Mouse (Mus musculus): ENCODE measurements around the gene Tmem189. TPM values are rescaled to one million over a fixed set of nuclear protein-coding genes. Genes with fewer than 3 reads are reported as not detected.
A peak's percentile ranks its signal among the peaks of the same experiment; 100 is the strongest.

Gene Tmem189
- polyA plus RNA-seq, 1 experiment from 2014 or later: 53.8 TPM

- H3K9me3 ChIP-seq: no peaks in the 10 kb centered on the region
- no peak for DNase-seq (ENCODE audit: low spot score)
- 74% methylated on average over 12 of the region's 12 CpGs for WGBS
- peaks cover 57% of the 10 kb centered on the region for H3K4me1 ChIP-seq
- H3K4me3 ChIP-seq: peak overlapping the region; percentile 95
- no peaks in the 10 kb centered on the region for H3K27me3 ChIP-seq (ENCODE audit: insufficient read depth, poor library complexity, severe bottlenecking)
- H3K36me3 ChIP-seq: peaks cover 11% of the 10 kb centered on the region
- peak overlapping the region; percentile 100 for H3K27ac ChIP-seq
Observed at GRCm38 (mm10) chr2:167632731-167633536, 56.7 kb downstream of the Tmem189 start.

GRCm38 (mm10) chr2:167631591-167632448, 57.8 kb downstream of the Tmem189 start, which contains the start of gene Ube2v1:
Gene Ube2v1 (minus strand): TSS chr2:167632095.
- peaks cover 68% of the 10 kb centered on the region for H3K4me1 ChIP-seq
- H3K36me3 ChIP-seq: peaks cover 20% of the 10 kb centered on the region
- no peaks in the 10 kb centered on the region for H3K9me3 ChIP-seq
- WGBS: under 1% methylated on average over 85 of the region's 87 CpGs
- DNase-seq (ENCODE audit: low spot score): peak; percentile 98
- H3K4me3 ChIP-seq: peak within 1 kb of the TSS; percentile 95
- no peaks in the 10 kb centered on the region for H3K27me3 ChIP-seq (ENCODE audit: insufficient read depth, poor library complexity, severe bottlenecking)
- H3K27ac ChIP-seq: peak within 1 kb of the TSS; percentile 100

- Histone ChIP-seq H3K4me3 (peak overlapping the region; percentile 95), H3K36me3 (peaks cover 22% of the 10 kb centered on the region), H3K27me3 (ENCODE audit: insufficient read depth, poor library complexity, severe bottlenecking) (no peaks in the 10 kb centered on the region), H3K4me1 (peaks cover 70% of the 10 kb centered on the region), H3K27ac (peak overlapping the region; percentile 100), H3K9me3 (no peaks in the 10 kb centered on the region)
- under 1% methylated on average over 31 of the region's 31 CpGs for WGBS
- DNase-seq (ENCODE audit: low spot score): no peak
Observed at GRCm38 (mm10) chr2:167631181-167631590, 58.4 kb downstream of the Tmem189 start.

- Histone ChIP-seq H3K9me3 (no peaks in the 10 kb centered on the region), H3K27me3 (ENCODE audit: insufficient read depth, poor library complexity, severe bottlenecking) (no peaks in the 10 kb centered on the region), H3K36me3 (peaks cover 23% of the 10 kb centered on the region), H3K27ac (peak overlapping the region; percentile 100), H3K4me3 (peak overlapping the region; percentile 95), H3K4me1 (peaks cover 76% of the 10 kb centered on the region)
- no peak for DNase-seq (ENCODE audit: low spot score)
- 62% methylated on average over 5 of the region's 5 CpGs for WGBS
Observed at GRCm38 (mm10) chr2:167630421-167630820, 59.2 kb downstream of the Tmem189 start.

- no peaks in the 10 kb centered on the region for H3K9me3 ChIP-seq
- no peak for DNase-seq (ENCODE audit: low spot score)
- H3K4me3 ChIP-seq: peak overlapping the region; percentile 95
- H3K27ac ChIP-seq: peak overlapping the region; percentile 100
- H3K36me3 ChIP-seq: peaks cover 24% of the 10 kb centered on the region
- no peaks in the 10 kb centered on the region for H3K27me3 ChIP-seq (ENCODE audit: insufficient read depth, poor library complexity, severe bottlenecking)
- H3K4me1 ChIP-seq: peaks cover 77% of the 10 kb centered on the region
- WGBS: 64% methylated on average over 11 of the region's 11 CpGs
Observed at GRCm38 (mm10) chr2:167629665-167630209, 59.9 kb downstream of the Tmem189 start.

- Histone ChIP-seq H3K36me3 (peaks cover 24% of the 10 kb centered on the region), H3K4me1 (peaks cover 74% of the 10 kb centered on the region), H3K4me3 (0 out of 2 replicates have a peak overlapping the region, but pooled peaks have one; percentile 13), H3K27ac (peak overlapping the region; percentile 100), H3K9me3 (no peaks in the 10 kb centered on the region), H3K27me3 (ENCODE audit: insufficient read depth, poor library complexity, severe bottlenecking) (no peaks in the 10 kb centered on the region)
- WGBS: 53% methylated on average over 4 of the region's 4 CpGs
- DNase-seq (ENCODE audit: low spot score): peak; percentile 93
Observed at GRCm38 (mm10) chr2:167628872-167629271, 60.8 kb downstream of the Tmem189 start.

GRCm38 (mm10) chr2:167627019-167627418, 62.6 kb downstream of the Tmem189 start:
- Histone ChIP-seq H3K9me3 (no peaks in the 10 kb centered on the region), H3K4me1 (peaks cover 71% of the 10 kb centered on the region), H3K27me3 (ENCODE audit: insufficient read depth, poor library complexity, severe bottlenecking) (no peaks in the 10 kb centered on the region), H3K4me3 (no peak overlapping the region), H3K27ac (peak overlapping the region; percentile 100), H3K36me3 (peaks cover 24% of the 10 kb centered on the region)
- WGBS: 89% methylated on average over 7 of the region's 7 CpGs
- no peak for DNase-seq (ENCODE audit: low spot score)

- no peak overlapping the region for H3K4me3 ChIP-seq
- no peaks in the 10 kb centered on the region for H3K9me3 ChIP-seq
- 55% methylated on average over 2 of the region's 2 CpGs for WGBS
- no peaks in the 10 kb centered on the region for H3K27me3 ChIP-seq (ENCODE audit: insufficient read depth, poor library complexity, severe bottlenecking)
- peaks cover 31% of the 10 kb centered on the region for H3K36me3 ChIP-seq
- no peak overlapping the region for H3K27ac ChIP-seq
- peaks cover 75% of the 10 kb centered on the region for H3K4me1 ChIP-seq
- DNase-seq (ENCODE audit: low spot score): no peak
Observed at GRCm38 (mm10) chr2:167625670-167626069, 64.0 kb downstream of the Tmem189 start.

GRCm38 (mm10) chr2:167624368-167625075, 65.1 kb downstream of the Tmem189 start:
- H3K27me3 ChIP-seq (ENCODE audit: insufficient read depth, poor library complexity, severe bottlenecking): no peaks in the 10 kb centered on the region
- peaks cover 66% of the 10 kb centered on the region for H3K4me1 ChIP-seq
- no peak overlapping the region for H3K27ac ChIP-seq
- 87% methylated on average over 6 of the region's 6 CpGs for WGBS
- H3K4me3 ChIP-seq: no peak overlapping the region
- no peaks in the 10 kb centered on the region for H3K9me3 ChIP-seq
- no peak for DNase-seq (ENCODE audit: low spot score)
- peaks cover 37% of the 10 kb centered on the region for H3K36me3 ChIP-seq

- Histone ChIP-seq H3K4me1 (peaks cover 65% of the 10 kb centered on the region), H3K4me3 (no peak overlapping the region), H3K27me3 (ENCODE audit: insufficient read depth, poor library complexity, severe bottlenecking) (no peaks in the 10 kb centered on the region), H3K27ac (no peak overlapping the region), H3K9me3 (no peaks in the 10 kb centered on the region), H3K36me3 (peaks cover 34% of the 10 kb centered on the region)
- DNase-seq (ENCODE audit: low spot score): no peak
- WGBS: 60% methylated on average over 5 of the region's 5 CpGs
Observed at GRCm38 (mm10) chr2:167622965-167623364, 66.7 kb downstream of the Tmem189 start.

GRCm38 (mm10) chr2:167622352-167622751, 67.3 kb downstream of the Tmem189 start:
- H3K27me3 ChIP-seq (ENCODE audit: insufficient read depth, poor library complexity, severe bottlenecking): no peaks in the 10 kb centered on the region
- peaks cover 61% of the 10 kb centered on the region for H3K4me1 ChIP-seq
- no peak overlapping the region for H3K4me3 ChIP-seq
- peak overlapping the region; percentile 45; the same call in 1 of the 2 replicates for H3K27ac ChIP-seq
- 76% methylated on average over 13 of the region's 13 CpGs for WGBS
- H3K36me3 ChIP-seq: peaks cover 36% of the 10 kb centered on the region
- no peaks in the 10 kb centered on the region for H3K9me3 ChIP-seq
- no peak for DNase-seq (ENCODE audit: low spot score)
